Mouse (Mus musculus): ENCODE results near the gene Slc25a13. TPM values are rescaled to one million over a fixed set of nuclear protein-coding genes. Genes with fewer than 3 reads are reported as not detected.

Slc25a13 gene
- polyA plus RNA-seq, 1 experiment from 2014 or later, result 35.0 TPM

DNA sequence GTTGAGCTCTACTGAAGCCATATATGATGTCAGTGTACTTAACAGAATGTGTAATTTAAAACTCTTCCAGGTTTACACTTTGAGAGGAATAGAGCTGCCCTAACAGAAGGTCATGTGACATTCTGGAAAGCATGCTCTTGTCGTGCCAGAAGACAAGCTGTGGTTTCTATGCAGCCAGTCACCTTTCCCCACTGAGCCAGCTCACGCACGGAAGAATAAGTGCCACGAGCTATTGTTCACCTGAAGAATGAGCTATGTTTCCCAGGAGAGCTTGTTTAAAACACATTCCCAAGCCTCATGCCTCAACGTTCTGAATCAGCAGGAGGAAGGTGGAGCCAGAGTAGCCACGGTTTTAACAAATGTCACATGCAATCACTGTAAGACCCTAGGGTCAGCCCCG, 73.4 kb downstream of the Slc25a13 start:
- no peak overlapping the region for H3K4me2 ChIP-seq
- no peak overlapping the region for H3K9ac ChIP-seq
- no peaks in the 10 kb centered on the region for H3K9me3 ChIP-seq (replicated peaks)
- H3K27me3 ChIP-seq, result no peaks in the 10 kb centered on the region
- ATAC-seq (ENCODE audit: insufficient read depth), result no peak
- peaks cover 9% of the 10 kb centered on the region; the same call in 1 of the 2 replicates for H3K36me3 ChIP-seq (replicated peaks)
- no peak overlapping the region for H3K4me3 ChIP-seq (replicated peaks)
- H3K4me1 ChIP-seq (replicated peaks), result no peaks in the 10 kb centered on the region
- 62% methylated on average over 7 of the region's 7 CpGs for WGBS (ENCODE audit: insufficient replicate concordance)
- no peak overlapping the region for H3K27ac ChIP-seq (replicated peaks)

DNA sequence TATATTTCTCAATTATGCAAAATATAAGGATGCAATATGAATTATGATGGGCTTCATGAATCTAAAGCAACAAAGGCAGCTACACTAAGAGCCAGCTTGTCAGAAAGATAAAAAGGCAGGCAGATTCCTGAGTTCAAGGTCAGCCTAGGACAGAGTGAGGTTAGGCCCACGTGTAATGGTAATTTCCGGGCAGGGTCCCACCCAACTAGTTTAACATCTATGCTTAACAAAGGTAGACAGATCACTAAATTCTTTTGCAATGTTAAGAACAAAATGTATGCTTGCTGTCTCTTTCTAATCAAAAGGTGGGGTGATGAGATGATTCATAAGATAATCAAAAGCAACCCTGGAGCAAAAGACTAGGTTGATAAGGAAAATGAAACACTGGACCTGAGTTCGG, 76.6 kb downstream of the Slc25a13 start:
- Histone ChIP-seq H3K27me3 (no peaks in the 10 kb centered on the region), H3K4me3 (replicated peaks) (no peak overlapping the region), H3K36me3 (replicated peaks) (peaks cover 14% of the 10 kb centered on the region; the same call in 1 of the 2 replicates), H3K27ac (replicated peaks) (no peak overlapping the region), H3K9ac (no peak overlapping the region), H3K4me2 (no peak overlapping the region), H3K4me1 (replicated peaks) (no peaks in the 10 kb centered on the region), H3K9me3 (replicated peaks) (no peaks in the 10 kb centered on the region)
- 63% methylated on average over 3 of the region's 3 CpGs for WGBS (ENCODE audit: insufficient replicate concordance)
- no peak for ATAC-seq (ENCODE audit: insufficient read depth)

DNA sequence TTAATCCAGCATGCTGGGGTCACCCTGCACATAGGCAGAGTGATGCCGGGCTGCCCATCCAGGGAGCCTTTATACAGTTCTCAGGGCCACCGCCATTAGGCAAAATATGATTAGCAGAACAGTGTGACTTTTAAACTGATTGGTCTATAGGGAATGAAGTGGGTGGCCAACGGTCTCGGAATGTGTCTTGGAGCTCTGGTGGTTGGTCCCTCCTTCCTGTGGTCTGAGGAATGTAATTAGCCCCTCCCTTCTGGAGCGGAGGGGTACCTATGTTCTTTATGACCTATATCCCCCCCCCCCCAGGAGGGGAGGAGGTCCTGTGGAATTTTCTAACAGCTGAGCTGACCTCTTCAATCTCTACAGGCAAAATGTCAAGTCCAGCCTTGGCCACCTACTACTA, 77.9 kb downstream of the Slc25a13 start:
- no peaks in the 10 kb centered on the region for H3K4me1 ChIP-seq (replicated peaks)
- no peak overlapping the region for H3K4me3 ChIP-seq (replicated peaks)
- H3K9me3 ChIP-seq (replicated peaks), result no peaks in the 10 kb centered on the region
- H3K4me2 ChIP-seq, result no peak overlapping the region
- no peak for ATAC-seq (ENCODE audit: insufficient read depth)
- H3K9ac ChIP-seq, result no peak overlapping the region
- no peak overlapping the region for H3K27ac ChIP-seq (replicated peaks)
- peaks cover 14% of the 10 kb centered on the region; the same call in 1 of the 2 replicates for H3K36me3 ChIP-seq (replicated peaks)
- 72% methylated on average over 5 of the region's 5 CpGs for WGBS (ENCODE audit: insufficient replicate concordance)
- no peaks in the 10 kb centered on the region for H3K27me3 ChIP-seq

DNA sequence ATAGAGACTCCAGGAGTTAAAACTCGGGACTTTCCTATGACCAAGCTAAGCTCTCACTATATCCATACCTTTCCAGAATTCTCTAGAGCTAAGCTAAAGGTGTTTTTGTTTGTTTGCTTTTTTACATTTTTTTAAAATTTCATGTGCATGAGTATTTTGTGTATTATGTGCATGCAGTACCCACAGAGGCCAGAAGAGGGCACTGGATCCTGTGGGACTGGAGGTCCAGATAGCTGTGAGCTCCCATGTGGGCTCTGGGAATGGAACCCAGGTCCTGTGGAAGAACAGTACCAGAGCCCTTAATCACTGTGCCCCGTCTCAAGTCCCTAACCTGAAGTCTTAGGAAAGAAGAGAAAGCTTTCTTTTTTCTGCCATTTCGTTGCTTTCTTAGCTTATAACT, 80.2 kb downstream of the Slc25a13 start:
- Histone ChIP-seq H3K36me3 (replicated peaks) (peaks cover 14% of the 10 kb centered on the region; the same call in 1 of the 2 replicates), H3K4me2 (no peak overlapping the region), H3K4me3 (replicated peaks) (no peak overlapping the region), H3K27me3 (no peaks in the 10 kb centered on the region), H3K9ac (no peak overlapping the region), H3K9me3 (replicated peaks) (no peaks in the 10 kb centered on the region), H3K27ac (replicated peaks) (no peak overlapping the region), H3K4me1 (replicated peaks) (no peaks in the 10 kb centered on the region)
- 66% methylated on average over 3 of the region's 3 CpGs for WGBS (ENCODE audit: insufficient replicate concordance)
- no peak for ATAC-seq (ENCODE audit: insufficient read depth)

DNA sequence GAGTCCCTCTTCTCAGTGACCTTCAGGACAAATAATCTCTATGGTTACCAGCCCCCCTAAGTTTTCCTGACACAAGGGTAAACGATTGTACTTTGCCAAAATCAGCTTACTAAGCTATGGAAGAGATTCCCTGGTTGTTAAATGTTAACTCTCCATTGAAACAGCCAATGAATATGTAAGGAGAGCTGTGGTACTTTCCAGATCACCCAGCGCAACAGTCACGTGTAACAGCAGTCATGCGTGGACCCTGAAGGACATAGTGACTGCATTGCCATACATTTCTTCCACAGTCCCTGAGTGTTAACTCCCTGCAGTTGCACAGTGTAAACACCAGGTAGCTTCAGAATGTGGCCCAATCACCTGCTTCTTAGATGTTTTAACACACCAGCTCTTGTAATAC, 82.0 kb downstream of the Slc25a13 start:
- H3K36me3 ChIP-seq (replicated peaks), result peaks cover 14% of the 10 kb centered on the region; the same call in 1 of the 2 replicates
- 70% methylated on average over 4 of the region's 4 CpGs for WGBS (ENCODE audit: insufficient replicate concordance)
- no peak for ATAC-seq (ENCODE audit: insufficient read depth)
- no peak overlapping the region for H3K9ac ChIP-seq
- H3K27me3 ChIP-seq, result no peaks in the 10 kb centered on the region
- H3K27ac ChIP-seq (replicated peaks), result no peak overlapping the region
- H3K4me2 ChIP-seq, result no peak overlapping the region
- no peaks in the 10 kb centered on the region for H3K4me1 ChIP-seq (replicated peaks)
- H3K4me3 ChIP-seq (replicated peaks), result no peak overlapping the region
- H3K9me3 ChIP-seq (replicated peaks), result no peaks in the 10 kb centered on the region

DNA sequence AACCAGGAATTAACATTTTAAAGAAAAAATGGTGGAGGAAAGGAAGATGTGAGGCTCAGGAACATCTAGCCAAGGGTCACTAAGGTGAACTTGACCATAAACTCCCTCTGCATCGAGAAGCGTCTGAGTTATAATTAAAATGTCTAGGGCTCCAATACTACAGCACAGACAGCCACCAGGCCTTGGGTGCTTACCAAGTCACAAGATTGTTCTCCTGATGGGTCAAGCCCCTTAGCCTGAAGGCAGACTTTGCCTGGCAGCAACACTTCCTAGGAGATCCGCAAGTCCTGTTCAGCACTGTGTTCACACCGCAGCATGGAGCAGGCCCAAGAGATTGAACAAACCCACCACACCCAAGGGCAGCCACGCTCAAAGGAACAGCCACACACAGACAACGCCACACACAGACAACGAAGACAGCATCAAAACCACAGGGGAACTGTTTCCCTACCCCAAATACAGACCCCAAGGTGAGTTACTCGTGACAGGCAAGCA, 83.4 kb downstream of the Slc25a13 start:
- no peak overlapping the region for H3K27ac ChIP-seq (replicated peaks)
- no peak for ATAC-seq (ENCODE audit: insufficient read depth)
- H3K36me3 ChIP-seq (replicated peaks), result peaks cover 15% of the 10 kb centered on the region; the same call in 1 of the 2 replicates
- H3K4me1 ChIP-seq (replicated peaks), result no peaks in the 10 kb centered on the region
- H3K4me3 ChIP-seq (replicated peaks), result no peak overlapping the region
- no peaks in the 10 kb centered on the region for H3K9me3 ChIP-seq (replicated peaks)
- H3K27me3 ChIP-seq, result no peaks in the 10 kb centered on the region
- no peak overlapping the region for H3K4me2 ChIP-seq
- H3K9ac ChIP-seq, result no peak overlapping the region
- WGBS (ENCODE audit: insufficient replicate concordance), result 74% methylated on average over 8 of the region's 8 CpGs

DNA sequence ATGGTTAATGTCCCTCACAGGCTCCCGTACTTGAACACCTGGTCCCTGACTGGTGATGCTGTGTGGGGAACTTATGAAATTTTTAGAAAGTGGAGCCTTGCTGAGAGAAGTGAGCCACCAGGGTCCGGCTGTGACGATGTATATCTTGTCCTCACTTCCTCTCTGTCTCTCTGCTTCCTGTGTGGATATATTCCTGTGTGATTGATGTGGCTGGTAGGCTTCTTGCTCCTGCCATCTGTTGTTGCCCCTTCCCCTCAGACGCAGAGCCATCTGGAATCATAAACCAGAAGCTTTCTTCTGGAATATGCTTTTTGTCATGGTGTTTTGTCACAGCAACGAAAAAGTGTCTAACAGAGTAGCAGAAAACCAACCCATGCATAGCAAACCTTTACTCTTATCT, 84.9 kb downstream of the Slc25a13 start:
- H3K4me2 ChIP-seq, result no peak overlapping the region
- no peak overlapping the region for H3K4me3 ChIP-seq (replicated peaks)
- H3K4me1 ChIP-seq (replicated peaks), result no peaks in the 10 kb centered on the region
- ATAC-seq (ENCODE audit: insufficient read depth), result no peak
- H3K36me3 ChIP-seq (replicated peaks), result peaks cover 12% of the 10 kb centered on the region; the same call in 1 of the 2 replicates
- H3K27ac ChIP-seq (replicated peaks), result no peak overlapping the region
- no peak overlapping the region for H3K9ac ChIP-seq
- no peaks in the 10 kb centered on the region for H3K9me3 ChIP-seq (replicated peaks)
- WGBS (ENCODE audit: insufficient replicate concordance), result 29% methylated on average over 5 of the region's 5 CpGs
- no peaks in the 10 kb centered on the region for H3K27me3 ChIP-seq

DNA sequence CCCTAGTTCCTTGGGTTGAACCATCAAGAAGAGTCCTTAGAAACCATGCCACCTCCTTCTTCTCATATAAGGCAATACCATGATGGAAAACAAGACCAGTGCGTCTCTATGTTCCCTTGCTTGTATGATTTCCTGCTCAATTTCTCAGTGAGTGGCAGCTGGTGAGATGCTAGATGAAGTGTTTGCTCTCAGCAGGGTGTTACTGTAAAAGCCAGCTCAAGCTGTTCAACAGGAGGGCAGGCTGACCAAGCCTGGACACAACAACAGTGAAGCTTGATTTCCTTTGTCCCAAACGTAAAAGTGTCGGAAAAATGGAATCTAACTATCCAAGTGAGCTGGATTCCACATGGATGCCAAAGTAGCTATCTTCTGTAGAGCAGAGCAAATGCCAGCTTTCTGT, 91.4 kb downstream of the Slc25a13 start:
- no peak for ATAC-seq (ENCODE audit: insufficient read depth)
- Histone ChIP-seq H3K27ac (replicated peaks) (no peak overlapping the region), H3K9ac (no peak overlapping the region), H3K36me3 (replicated peaks) (peaks cover 10% of the 10 kb centered on the region; the same call in 1 of the 2 replicates), H3K4me1 (replicated peaks) (no peaks in the 10 kb centered on the region), H3K27me3 (no peaks in the 10 kb centered on the region), H3K9me3 (replicated peaks) (no peaks in the 10 kb centered on the region), H3K4me2 (no peak overlapping the region), H3K4me3 (replicated peaks) (no peak overlapping the region)
- WGBS (ENCODE audit: insufficient replicate concordance), result 64% methylated on average over 3 of the region's 3 CpGs

DNA sequence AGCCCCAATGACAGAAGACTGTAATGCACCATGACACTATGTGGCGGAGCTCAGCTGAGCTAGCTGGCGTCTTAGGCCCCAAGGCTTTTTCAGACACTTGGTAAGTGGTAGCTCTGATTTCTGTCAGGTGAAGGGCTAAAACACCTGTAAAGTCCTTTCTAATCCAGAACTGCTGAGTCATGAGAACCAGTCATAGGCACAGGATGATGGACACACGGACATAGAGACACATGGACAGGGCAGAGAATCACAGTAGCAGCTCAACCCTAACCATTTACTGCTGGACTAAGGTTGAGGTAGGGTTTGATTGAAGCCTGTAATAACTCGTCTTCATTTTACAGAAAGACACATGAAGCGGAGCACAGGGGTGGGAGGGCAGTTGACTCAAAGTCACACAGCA, 95.1 kb downstream of the Slc25a13 start:
- H3K4me3 ChIP-seq (replicated peaks), result no peak overlapping the region
- no peaks in the 10 kb centered on the region for H3K4me1 ChIP-seq (replicated peaks)
- no peak overlapping the region for H3K4me2 ChIP-seq
- no peaks in the 10 kb centered on the region for H3K9me3 ChIP-seq (replicated peaks)
- WGBS (ENCODE audit: insufficient replicate concordance), result 78% methylated on average over 5 of the region's 5 CpGs
- ATAC-seq (ENCODE audit: insufficient read depth), result no peak
- 0 out of 2 replicates have a peak, but pooled peaks cover 6% of the 10 kb centered on the region for H3K36me3 ChIP-seq (replicated peaks)
- no peaks in the 10 kb centered on the region for H3K27me3 ChIP-seq
- H3K9ac ChIP-seq, result no peak overlapping the region
- H3K27ac ChIP-seq (replicated peaks), result no peak overlapping the region

DNA sequence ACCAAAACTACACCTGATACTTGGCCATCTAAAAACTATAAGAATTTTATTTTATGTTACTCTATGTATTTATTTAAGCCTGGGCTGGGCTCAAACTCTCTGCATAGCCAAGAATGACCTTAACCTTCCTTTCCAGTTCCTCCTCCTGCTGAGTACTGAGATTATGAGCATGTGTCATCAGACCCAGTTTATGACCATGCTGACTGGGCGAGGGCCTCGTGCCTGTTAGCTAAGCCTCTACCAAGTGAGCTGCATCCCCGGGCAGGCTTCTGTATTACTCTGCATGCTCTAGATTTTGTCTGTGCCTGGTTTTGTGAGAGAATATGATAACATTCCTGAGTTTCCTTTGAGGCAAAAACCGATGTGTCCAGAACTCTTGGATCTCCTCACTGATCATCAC, 96.1 kb downstream of the Slc25a13 start:
- Histone ChIP-seq H3K4me2 (no peak overlapping the region), H3K9ac (no peak overlapping the region), H3K4me1 (replicated peaks) (no peaks in the 10 kb centered on the region), H3K36me3 (replicated peaks) (peaks cover 11% of the 10 kb centered on the region; the same call in 1 of the 2 replicates), H3K9me3 (replicated peaks) (no peaks in the 10 kb centered on the region), H3K27me3 (no peaks in the 10 kb centered on the region), H3K27ac (replicated peaks) (no peak overlapping the region), H3K4me3 (replicated peaks) (no peak overlapping the region)
- 73% methylated on average over 4 of the region's 4 CpGs for whole genome bisulfite sequencing (ENCODE audit: insufficient replicate concordance)
- ATAC-seq (ENCODE audit: insufficient read depth), result no peak

DNA sequence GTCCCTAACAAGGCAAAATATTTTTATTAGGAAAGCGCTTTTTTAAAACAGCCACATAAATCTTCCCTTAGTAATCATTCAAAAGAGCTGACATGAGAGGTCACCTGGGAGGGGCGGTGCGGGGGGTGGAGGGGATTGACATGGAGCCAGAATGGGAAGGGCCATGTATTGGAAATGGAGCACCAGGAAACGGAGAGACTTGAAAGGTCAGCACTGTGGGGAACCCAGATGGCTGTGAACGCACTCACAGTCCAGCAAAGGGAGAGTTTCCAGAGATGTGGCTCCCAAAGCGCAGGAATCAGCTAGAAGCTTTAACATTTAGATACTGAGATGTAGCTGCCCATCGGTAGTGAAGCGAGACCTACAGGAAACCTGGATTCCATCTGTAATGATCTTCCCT, 101.2 kb downstream of the Slc25a13 start:
- WGBS (ENCODE audit: insufficient replicate concordance), result 78% methylated on average over 8 of the region's 8 CpGs
- Histone ChIP-seq H3K4me3 (replicated peaks) (no peak overlapping the region), H3K27ac (replicated peaks) (no peak overlapping the region), H3K9ac (no peak overlapping the region), H3K4me2 (no peak overlapping the region), H3K36me3 (replicated peaks) (peaks cover 25% of the 10 kb centered on the region), H3K4me1 (replicated peaks) (no peaks in the 10 kb centered on the region), H3K9me3 (replicated peaks) (no peaks in the 10 kb centered on the region), H3K27me3 (no peaks in the 10 kb centered on the region)
- no peak for ATAC-seq (ENCODE audit: insufficient read depth)

DNA sequence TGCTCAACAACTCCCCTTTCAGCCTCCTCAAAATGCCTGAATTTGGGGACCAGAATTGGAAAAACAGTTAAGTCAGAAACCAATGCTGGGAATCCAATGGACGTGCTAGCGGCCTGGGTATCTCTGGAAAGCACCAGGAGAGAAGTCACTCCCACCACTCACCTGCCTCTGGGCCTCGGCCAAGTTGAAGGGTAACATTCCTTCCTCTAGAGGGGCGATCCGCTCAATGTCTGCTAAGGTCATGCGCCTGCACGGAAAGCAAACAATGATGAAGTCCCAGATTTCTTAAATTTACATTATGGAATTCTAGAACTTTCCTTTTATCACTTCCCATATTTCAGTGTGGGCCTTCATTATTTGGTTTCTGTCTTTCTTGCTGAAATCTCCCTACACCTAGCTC, 103.2 kb downstream of the Slc25a13 start:
- H3K27ac ChIP-seq (replicated peaks), result no peak overlapping the region
- no peaks in the 10 kb centered on the region for H3K9me3 ChIP-seq (replicated peaks)
- WGBS (ENCODE audit: insufficient replicate concordance), result 73% methylated on average over 7 of the region's 7 CpGs
- H3K27me3 ChIP-seq, result no peaks in the 10 kb centered on the region
- no peak overlapping the region for H3K4me3 ChIP-seq (replicated peaks)
- ATAC-seq (ENCODE audit: insufficient read depth), result no peak
- peaks cover 22% of the 10 kb centered on the region for H3K36me3 ChIP-seq (replicated peaks)
- no peak overlapping the region for H3K4me2 ChIP-seq
- H3K9ac ChIP-seq, result no peak overlapping the region
- no peaks in the 10 kb centered on the region for H3K4me1 ChIP-seq (replicated peaks)

Measured in liver, embryonic 15.5 days (tissue).